Mouse (Mus musculus): ENCODE measurements around the gene Cnksr3.

DNA sequence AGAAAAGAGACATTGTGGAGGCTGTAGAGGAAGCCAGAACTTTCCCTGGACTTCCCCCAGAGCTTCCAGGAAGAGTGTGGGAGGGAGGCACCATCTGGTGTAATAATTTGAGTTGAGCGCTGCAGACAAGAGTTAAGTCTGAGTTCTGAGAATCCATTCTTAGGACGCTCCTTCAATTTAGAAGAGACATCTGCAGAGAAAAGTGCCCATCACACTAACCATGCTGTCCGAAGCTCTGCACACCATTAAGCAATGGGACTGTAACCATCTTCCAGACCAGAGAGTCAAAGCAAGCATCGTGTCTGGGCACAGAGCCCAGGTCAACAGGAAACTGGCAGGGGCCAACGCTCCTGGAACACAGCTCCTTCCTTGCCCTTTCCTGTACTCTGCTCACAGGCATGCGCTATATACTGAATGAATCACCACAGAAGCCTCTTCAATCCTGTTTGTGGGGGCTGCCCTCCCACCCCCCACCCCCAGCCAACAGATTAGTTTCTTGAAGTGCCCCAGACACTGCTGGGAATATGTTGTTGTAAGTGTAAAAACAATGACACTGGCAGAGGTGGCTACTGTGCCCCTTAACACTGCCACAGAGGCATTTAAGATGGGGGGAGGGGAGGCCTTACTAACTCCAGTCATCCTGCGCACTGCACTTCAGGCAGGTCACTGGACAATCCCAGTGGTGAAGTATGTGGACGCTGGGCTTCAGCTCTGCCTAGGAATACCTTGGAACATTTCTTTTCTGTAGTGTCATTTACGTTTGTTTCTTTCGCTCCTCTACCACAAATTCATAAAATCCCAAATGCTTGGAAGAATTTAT lies 93.6 kb downstream of the Cnksr3 start:
- TF ChIP-seq POLR2A (IDR thresholded peaks at IDR 0.05; ENCODE audit: extremely low read depth, insufficient read depth, low read length): no peak
- no peak for TF ChIP-seq CTCF (IDR thresholded peaks at IDR 0.05; ENCODE audit: low read depth, low read length)
